ENCODE assay signal across 25 mouse cellular contexts in genomic region chr11:79299719-79300431, GRCm38 (mm10). TPM values are rescaled to one million over a fixed set of nuclear protein-coding genes. Genes with fewer than 3 reads are reported as not detected.
DNase-seq lines count a peak whose midpoint lies in the region; ATAC-seq and TF ChIP-seq lines count a peak whose summit lies in the region.
"Had no signal": no experiment of that assay in that cellular context is flagged by ENCODE, and none has a peak within 500 bp of the region (broad histone marks: within the 10 kb centered on the region; RNA-seq: fewer than 3 reads in every experiment).

No protein-coding gene starts in this region.

- peak; percentile 53 for TF ChIP-seq CTCF in heart, postnatal 0 days (IDR thresholded peaks at IDR 0.05; ENCODE audit: low read depth)
- peak; percentile 29; the same call in 1 of the 2 replicates for TF ChIP-seq CTCF in lung, adult 2 months (IDR thresholded peaks at IDR 0.05; ENCODE audit: insufficient read depth, low read length)
- TF ChIP-seq CTCF in CH12.LX (conservative IDR thresholded peaks at IDR 0.05 in 1 of 2, IDR thresholded peaks at IDR 0.05 in 1 of 2; ENCODE audit: low read depth in 2 of 2, low read length in 2 of 2) = peak; percentile 4 to 45; a peak in 2 of 4 replicates

- no peaks in the 10 kb centered on the region for H3K79me2 ChIP-seq in CH12.LX (replicated peaks; ENCODE audit: control insufficient read depth, extremely low read depth, insufficient read depth, poor library complexity, severe bottlenecking)

- H3K36me3 ChIP-seq in heart, postnatal 0 days (replicated peaks; ENCODE audit: control insufficient read depth, insufficient read depth, low read length) = no peaks in the 10 kb centered on the region
- no peaks in the 10 kb centered on the region for H3K36me3 ChIP-seq in CH12.LX (replicated peaks in 1 of 2; ENCODE audit: control insufficient read depth in 1 of 2, insufficient read depth in 1 of 2, low read length in 1 of 2)
- H3K36me3 ChIP-seq: heart, embryonic 13.5 days; hindbrain, embryonic 15.5 days; liver, embryonic 12.5 days; neural tube, embryonic 12.5 days had no signal

- dilution Hi-C loops in CH12.LX (cut with MboI; ENCODE audit: extremely low pct_ligation_motif_present, extremely low pct_unique_long_range_greater_than_20kb, low sequenced_read_pairs) = no loop called here

- H3K27ac ChIP-seq in heart, postnatal 0 days (ENCODE audit: low read depth) = no peak overlapping the region
- no peak overlapping the region for H3K27ac ChIP-seq in CH12.LX (ENCODE audit: insufficient read depth, low read depth)
- H3K27ac ChIP-seq: forebrain, embryonic 13.5 days; heart, embryonic 13.5 days; hindbrain, embryonic 15.5 days; left cerebral cortex, adult 2 months; liver, embryonic 12.5 days; neural tube, embryonic 12.5 days had no signal

- no peak for ATAC-seq in heart, postnatal 0 days (ENCODE audit: insufficient read depth, low read depth)
- ATAC-seq: forebrain, embryonic 13.5 days; liver, embryonic 12.5 days had no signal

- TF ChIP-seq RAD21 in CH12.LX (IDR thresholded peaks at IDR 0.05; ENCODE audit: low read depth, low read length) = peak; percentile 41

- no peak overlapping the region for H3K4me2 ChIP-seq in heart, postnatal 0 days (ENCODE audit: low read depth, low read length)
- H3K4me2 ChIP-seq in CH12.LX (ENCODE audit: insufficient read depth, low read depth, poor library complexity, severe bottlenecking) = no peak overlapping the region
- H3K4me2 ChIP-seq: forebrain, embryonic 13.5 days; heart, embryonic 13.5 days; hindbrain, embryonic 15.5 days; liver, embryonic 12.5 days; midbrain, embryonic 11.5 days; neural tube, embryonic 12.5 days had no signal

- no peak overlapping the region for H3K9ac ChIP-seq in heart, postnatal 0 days (replicated peaks; ENCODE audit: low read depth, low read length)
- no peak overlapping the region for H3K9ac ChIP-seq in CH12.LX (ENCODE audit: insufficient read depth, low read depth)
- H3K9ac ChIP-seq: forebrain, embryonic 13.5 days; heart, embryonic 13.5 days; hindbrain, embryonic 15.5 days; liver, embryonic 12.5 days; neural tube, embryonic 12.5 days had no signal

- no peak for TF ChIP-seq EP300 in heart, postnatal 0 days (IDR thresholded peaks at IDR 0.05; ENCODE audit: low read depth)
- no peak for TF ChIP-seq EP300 in CH12.LX (IDR thresholded peaks at IDR 0.05; ENCODE audit: low read length)

- no peak for TF ChIP-seq POLR2A in lung, adult 2 months (IDR thresholded peaks at IDR 0.05; ENCODE audit: borderline replicate concordance, extremely low read depth, low read depth, low read length)
- no peak for TF ChIP-seq POLR2A in CH12.LX (IDR thresholded peaks at IDR 0.05; ENCODE audit: low read depth, low read length)

- 65% methylated on average over 9 of the region's 9 CpGs for WGBS in heart, postnatal 0 days
- WGBS in lung, adult 2 months = 73% methylated on average over 9 of the region's 9 CpGs

- H3K4me3 ChIP-seq in heart, postnatal 0 days (ENCODE audit: low read depth, low read length) = no peak overlapping the region
- H3K4me3 ChIP-seq in lung, adult 2 months (replicated peaks; ENCODE audit: extremely low read depth, low read depth, low read length) = no peak overlapping the region
- H3K4me3 ChIP-seq in CH12.LX (replicated peaks in 1 of 3; ENCODE audit: low read depth in 2 of 3, low read length in 2 of 3, poor library complexity in 1 of 3) = no peak overlapping the region
- H3K4me3 ChIP-seq: forebrain, embryonic 13.5 days; heart, embryonic 13.5 days; hindbrain, embryonic 15.5 days; left cerebral cortex, adult 2 months; liver, embryonic 12.5 days; neural tube, embryonic 12.5 days had no signal

- no peaks in the 10 kb centered on the region for H3K4me1 ChIP-seq in heart, postnatal 0 days (ENCODE audit: control insufficient read depth, insufficient read depth)
- no peaks in the 10 kb centered on the region for H3K4me1 ChIP-seq in lung, adult 2 months (ENCODE audit: control insufficient read depth, insufficient read depth, low read length)
- peaks cover 3% of the 10 kb centered on the region in 2 experiments; a peak in 2 of 4 replicates for H3K4me1 ChIP-seq in CH12.LX (ENCODE audit: control insufficient read depth in 1 of 2, insufficient read depth in 2 of 2)
- H3K4me1 ChIP-seq: forebrain, embryonic 13.5 days; heart, embryonic 13.5 days; hindbrain, embryonic 15.5 days; neural tube, embryonic 12.5 days had no signal

- H3K27me3 ChIP-seq in heart, postnatal 0 days (ENCODE audit: control insufficient read depth, insufficient read depth, low read length) = no peaks in the 10 kb centered on the region
- no peaks in the 10 kb centered on the region for H3K27me3 ChIP-seq in CH12.LX (replicated peaks)
- H3K27me3 ChIP-seq: forebrain, embryonic 13.5 days; heart, embryonic 13.5 days; hindbrain, embryonic 15.5 days; liver, embryonic 12.5 days; neural tube, embryonic 12.5 days had no signal

- no peak for DNase-seq in heart, postnatal 0 days (ENCODE audit: low spot score)
- no peak for DNase-seq in heart, adult 8-10 months (ENCODE audit: low spot score)
- no peak for DNase-seq in lung, adult 2 months
- DNase-seq in lung, postnatal 36 days = no peak
- DNase-seq in CH12.LX (ENCODE audit: extremely low read depth) = no peak
- DNase-seq in NIH3T3 (ENCODE audit: low read depth) = peak; percentile 35
- DNase-seq in layer of hippocampus, postnatal 10 days (ENCODE audit: low spot score in 2 of 2) = no peak
- DNase-seq: adrenal gland, postnatal 25 days; cerebellum, adult 11-12 months; cerebellum, postnatal 36 days; heart, postnatal 36 days; kidney, adult 11 months; kidney, postnatal 14 days; right cerebral cortex, adult 18-20 months had no signal

- no peaks in the 10 kb centered on the region for H3K9me3 ChIP-seq in heart, postnatal 0 days (replicated peaks; ENCODE audit: control insufficient read depth, low read length)
- no peaks in the 10 kb centered on the region for H3K9me3 ChIP-seq in CH12.LX (replicated peaks; ENCODE audit: low read length)
- H3K9me3 ChIP-seq: forebrain, embryonic 13.5 days; heart, embryonic 13.5 days; hindbrain, embryonic 15.5 days; liver, embryonic 12.5 days; neural tube, embryonic 12.5 days had no signal

- in situ Hi-C loops in CH12.LX (cut with MboI; ENCODE audit: low pct_ligation_motif_present, low pct_unique_long_range_greater_than_20kb, low sequenced_read_pairs) = loop anchor here (5.0 kb wide), 1 partner anchor 97 kb away; no protein-coding TSS in a partner anchor

TF ChIP-seq in CH12.LX, 34 proteins besides CTCF, POLR2A, EP300 and RAD21:
- TF ChIP-seq JUND (conservative IDR thresholded peaks at IDR 0.05; ENCODE audit: low read depth, low read length) (no peak), SMC3 (IDR thresholded peaks at IDR 0.05; ENCODE audit: low read depth, low read length) (peak; percentile 28)

RNA-seq across cellular contexts. Expression of gene Gm9964, which starts 3.2 kb away (rescaled TPM):
- not detected in 2 replicates for total RNA-seq in heart, postnatal 0 days (2014; rRNA removed; ENCODE audit: low replicate concordance)
- not detected in 2 replicates for polyA plus RNA-seq in heart, postnatal 0 days (2015; fragmentation: Nextera tagmentation; extraction: Ambion mirVana)
- not detected for total RNA-seq in heart, adult 8-10 months (2022)
- not detected in 2 replicates for polyA plus RNA-seq in lung, adult 2 months (2012; rRNA removed)
- total RNA-seq in CH12.LX (2012; rRNA removed) = not detected in 2 replicates
- not detected in 2 replicates for total RNA-seq in CH12.LX (2014; rRNA removed)
- polyA plus RNA-seq in CH12.LX (2012; ENCODE audit: insufficient read length, low read depth) = not detected in 2 replicates
- 1 to 10 TPM in 1 of 2 experiments, not detected in 1; 1.6 TPM for total RNA-seq in layer of hippocampus, postnatal 10 days (2021)
- total RNA-seq: adrenal gland, postnatal 25 days; ES-E14; heart, postnatal 36 days had no signal
- polyA plus RNA-seq: embryonic facial prominence, embryonic 11.5 days; forebrain, embryonic 13.5 days; gonadal fat pad, adult 2 months; heart, embryonic 13.5 days; hindbrain, embryonic 15.5 days; limb, embryonic 11.5 days; liver, embryonic 12.5 days; midbrain, embryonic 11.5 days; neural tube, embryonic 12.5 days had no signal

RNA-seq across cellular contexts. Expression of gene Nf1, which starts 39.6 kb away (rescaled TPM):
- total RNA-seq in heart, postnatal 0 days (2014; rRNA removed; ENCODE audit: low replicate concordance) = 19.2 and 20.1 TPM in 2 replicates
- polyA plus RNA-seq in heart, postnatal 0 days (2015; fragmentation: Nextera tagmentation; extraction: Ambion mirVana) = 2.6 and 3.5 TPM in 2 replicates
- 10 to 100 TPM; 25.2 to 31.6 (median 29.9) TPM for total RNA-seq in heart, adult 8-10 months (2022)
- polyA plus RNA-seq in lung, adult 2 months (2012; rRNA removed) = 11.2 and 14.9 TPM in 2 replicates
- 11.2 and 12.4 TPM in 2 replicates for total RNA-seq in CH12.LX (2012; rRNA removed)
- 7.3 and 8.2 TPM in 2 replicates for total RNA-seq in CH12.LX (2014; rRNA removed)
- polyA plus RNA-seq in CH12.LX (2012; ENCODE audit: insufficient read length, low read depth) = 15.2 and 19.5 TPM in 2 replicates
- 100 to 1,000 TPM; 118 to 122 TPM for total RNA-seq in layer of hippocampus, postnatal 10 days (2021)

RNA-seq across cellular contexts. Expression of gene Wsb1, which starts 45.4 kb away (rescaled TPM):
- total RNA-seq in heart, postnatal 0 days (2014; rRNA removed; ENCODE audit: low replicate concordance) = 60.4 and 73.2 TPM in 2 replicates
- 63.9 and 64.5 TPM in 2 replicates for polyA plus RNA-seq in heart, postnatal 0 days (2015; fragmentation: Nextera tagmentation; extraction: Ambion mirVana)
- 10 to 100 TPM in 3 of 4 experiments, 1 to 10 TPM in 1; 9.5 to 13.5 (median 12.3) TPM for total RNA-seq in heart, adult 8-10 months (2022)
- polyA plus RNA-seq in lung, adult 2 months (2012; rRNA removed) = 74.0 and 101 TPM in 2 replicates
- 54.7 and 84.1 TPM in 2 replicates for total RNA-seq in CH12.LX (2012; rRNA removed)
- 104 and 122 TPM in 2 replicates for total RNA-seq in CH12.LX (2014; rRNA removed)
- polyA plus RNA-seq in CH12.LX (2012; ENCODE audit: insufficient read length, low read depth) = 118 and 129 TPM in 2 replicates
- 100 to 1,000 TPM in 1 of 2 experiments, 10 to 100 TPM in 1; 93.4 to 122 TPM for total RNA-seq in layer of hippocampus, postnatal 10 days (2021)
